Mouse (Mus musculus) heart, embryonic 11.5 days (tissue): Measurements from ENCODE around the gene Tmprss4. TPM values are rescaled to one million over a fixed set of nuclear protein-coding genes. Genes with fewer than 3 reads are reported as not detected.

Experiments used
- ATAC-seq: fragments of 200-750 bp; cut with Nextera tagmentation; replicated peaks from 2 replicates; pipeline ENCODE4 v1.8.0; 2017; ENCODE audit warnings: moderate library complexity; ENCODE audit not compliant: insufficient number of reproducible peaks, low FRiP score, low TSS enrichment
- H3K27ac ChIP-seq: fragments of 300-500 bp; sonication (generic); 2 replicates; pipeline ENCODE4 v1.5.1; 2014; ENCODE audit warnings: mild to moderate bottlenecking, low read depth, low read length
- H3K27me3 ChIP-seq: fragments of 300-500 bp; sonication (generic); 2 replicates; pipeline ENCODE4 v1.6.1; 2014; ENCODE audit warnings: mild to moderate bottlenecking, low read length, mixed read lengths; ENCODE audit not compliant: control insufficient read depth, insufficient read depth
- H3K36me3 ChIP-seq: fragments of 300-500 bp; sonication (generic); 2 replicates; pipeline ENCODE4 v1.6.1; 2014; ENCODE audit warnings: mild to moderate bottlenecking, low read length, moderate library complexity, mixed read lengths; ENCODE audit not compliant: control insufficient read depth, insufficient read depth
- H3K4me1 ChIP-seq: fragments of 300-500 bp; sonication (generic); 2 replicates; pipeline ENCODE4 v1.6.1; 2014; ENCODE audit warnings: low read length; ENCODE audit not compliant: control insufficient read depth, insufficient read depth
- H3K4me2 ChIP-seq: fragments of 300-500 bp; sonication (generic); 2 replicates; pipeline ENCODE4 v1.6.1; 2014; ENCODE audit warnings: mild to moderate bottlenecking, moderate library complexity
- H3K4me3 ChIP-seq: fragments of 300-500 bp; sonication (generic); 2 replicates; pipeline ENCODE4 v1.5.1; 2014; ENCODE audit warnings: low read depth, low read length
- H3K9ac ChIP-seq: fragments of 300-500 bp; sonication (generic); 2 replicates; pipeline ENCODE4 v1.6.1; 2014; ENCODE audit warnings: mild to moderate bottlenecking, low read depth, low read length, moderate library complexity
- H3K9me3 ChIP-seq: fragments of 300-500 bp; sonication (generic); replicated peaks from 2 replicates; pipeline ENCODE4 v1.6.1; 2016; ENCODE audit warnings: low read length; ENCODE audit not compliant: control insufficient read depth
- WGBS: fragments of 180-500 bp; shearing (Covaris S2); extraction: QIAGEN DNeasy Blood & Tissue Kit; methylation state at CpG from one replicate; pipeline ENCODE4 v1.1.7; 2014; ENCODE audit not compliant: insufficient replicate concordance; 5-methylcytosine and 5-hydroxymethylcytosine counted together
- polyA plus RNA-seq: library from polyadenylated mRNA; unstranded; fragments of >200 nt; fragmentation: Nextera tagmentation; extraction: Ambion mirVana; gene quantifications from 2 replicates; pipeline ENCODE4 v1.2.1, GENCODE M21; 2014

Gene Tmprss4
- 0.07 TPM in 1 of 2 replicates, not detected in the other for polyA plus RNA-seq

DNA sequence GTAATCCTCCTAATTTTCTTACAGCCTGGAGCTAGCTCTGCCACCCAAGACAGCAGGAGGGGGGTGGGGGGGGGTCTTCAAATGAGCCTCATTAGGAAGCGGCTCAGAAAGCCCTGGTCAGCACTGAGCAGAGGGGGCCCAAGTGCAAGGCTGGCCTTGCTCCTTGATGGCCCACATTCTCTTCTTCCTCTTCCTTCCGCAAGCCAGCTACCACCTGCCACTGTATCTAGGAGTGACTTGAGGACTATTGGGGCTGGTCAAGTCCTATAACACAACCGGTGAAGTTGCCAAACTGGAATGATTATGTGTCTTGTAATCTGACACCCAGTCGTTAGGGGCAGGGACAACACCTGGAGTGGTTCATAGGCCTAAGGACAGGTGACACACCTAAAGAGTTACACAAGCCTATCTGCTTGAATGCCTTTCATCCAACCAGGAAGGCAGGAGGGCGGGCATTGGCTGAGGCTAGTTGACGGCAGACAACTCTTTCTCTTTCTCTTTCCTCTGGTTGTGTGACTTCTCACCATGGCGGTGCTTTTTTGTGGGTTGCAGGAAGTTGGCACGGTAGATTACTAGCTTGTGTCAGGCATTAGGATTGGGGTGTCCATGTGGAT is at the start of gene Tmprss4:
Gene Tmprss4 (minus strand): TSS at position 296 of the 614 bp plus-strand sequence.
- H3K36me3 ChIP-seq = no peaks in the 10 kb centered on the region
- no peak for ATAC-seq
- no peak within 1 kb of the TSS for H3K4me3 ChIP-seq

GRCm38 (mm10) chr9:45252395-45252794 is 48.5 kb upstream of the Tmprss4 start:
- no peaks in the 10 kb centered on the region for H3K36me3 ChIP-seq
- no peaks in the 10 kb centered on the region for H3K27me3 ChIP-seq
- ATAC-seq = no peak
- H3K4me1 ChIP-seq = no peaks in the 10 kb centered on the region
- WGBS = 61% methylated on average over 6 of the region's 6 CpGs
- H3K27ac ChIP-seq = no peak overlapping the region
- no peaks in the 10 kb centered on the region for H3K9me3 ChIP-seq
- no peak overlapping the region for H3K9ac ChIP-seq
- no peak overlapping the region for H3K4me3 ChIP-seq
- H3K4me2 ChIP-seq = no peak overlapping the region

More for the DNA sequence above, at the start of gene Tmprss4:
- 65% methylated on average over 8 of the region's 8 CpGs for WGBS
- H3K4me1 ChIP-seq = no peaks in the 10 kb centered on the region
- H3K4me2 ChIP-seq = no peak within 1 kb of the TSS
- 0 out of 2 replicates have a peak, but pooled peaks cover 4% of the 10 kb centered on the region for H3K27me3 ChIP-seq
- H3K9me3 ChIP-seq = no peaks in the 10 kb centered on the region
- no peak within 1 kb of the TSS for H3K9ac ChIP-seq
- H3K27ac ChIP-seq = no peak within 1 kb of the TSS

GRCm38 (mm10) chr9:45251990-45252389 is 48.1 kb upstream of the Tmprss4 start:
- no peaks in the 10 kb centered on the region for H3K4me1 ChIP-seq

GRCm38 (mm10) chr9:45251281-45251680 is 47.4 kb upstream of the Tmprss4 start:
- H3K4me1 ChIP-seq = no peaks in the 10 kb centered on the region
- H3K4me2 ChIP-seq = no peak overlapping the region
- ATAC-seq = no peak
- no peaks in the 10 kb centered on the region for H3K9me3 ChIP-seq
- H3K27me3 ChIP-seq = no peaks in the 10 kb centered on the region
- no peak overlapping the region for H3K27ac ChIP-seq
- H3K4me3 ChIP-seq = no peak overlapping the region
- no peaks in the 10 kb centered on the region for H3K36me3 ChIP-seq
- 42% methylated on average over 3 of the region's 3 CpGs for WGBS
- no peak overlapping the region for H3K9ac ChIP-seq

More at GRCm38 (mm10) chr9:45251990-45252389, 48.1 kb upstream of the Tmprss4 start:
- Histone ChIP-seq H3K4me2 (no peak overlapping the region), H3K27ac (no peak overlapping the region), H3K9ac (no peak overlapping the region), H3K27me3 (no peaks in the 10 kb centered on the region), H3K36me3 (no peaks in the 10 kb centered on the region), H3K9me3 (no peaks in the 10 kb centered on the region), H3K4me3 (no peak overlapping the region)
- ATAC-seq = no peak
- WGBS = 69% methylated on average over 4 of the region's 4 CpGs

DNA sequence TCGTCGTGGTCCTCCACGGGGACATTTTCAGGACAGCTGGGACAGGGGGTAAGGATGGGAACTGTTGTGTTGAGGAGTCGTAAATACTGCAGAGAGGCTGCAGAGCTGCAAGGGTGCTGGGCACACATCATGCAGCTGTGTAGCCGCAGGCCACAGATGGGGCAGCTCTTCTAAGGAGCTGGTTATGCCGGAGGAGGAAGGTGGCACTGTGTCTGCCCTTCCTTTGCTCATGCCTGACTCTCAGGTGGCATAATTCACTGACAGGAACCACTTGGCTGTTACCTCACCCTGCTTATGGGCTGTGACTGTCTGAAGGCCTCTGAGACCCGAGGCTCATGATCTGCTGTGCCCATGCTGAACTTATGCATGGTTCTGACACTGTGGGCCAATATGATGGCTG is 46.4 kb upstream of the Tmprss4 start:
- Histone ChIP-seq H3K4me3 (no peak overlapping the region), H3K27me3 (no peaks in the 10 kb centered on the region), H3K27ac (no peak overlapping the region), H3K9ac (no peak overlapping the region), H3K36me3 (no peaks in the 10 kb centered on the region), H3K9me3 (no peaks in the 10 kb centered on the region), H3K4me2 (no peak overlapping the region), H3K4me1 (no peaks in the 10 kb centered on the region)
- no peak for ATAC-seq
- 81% methylated on average over 7 of the region's 7 CpGs for WGBS

GRCm38 (mm10) chr9:45247536-45247935 is 43.6 kb upstream of the Tmprss4 start:
- Histone ChIP-seq H3K4me2 (no peak overlapping the region), H3K9ac (no peak overlapping the region), H3K9me3 (no peaks in the 10 kb centered on the region), H3K4me1 (no peaks in the 10 kb centered on the region), H3K27ac (no peak overlapping the region), H3K4me3 (no peak overlapping the region), H3K36me3 (no peaks in the 10 kb centered on the region), H3K27me3 (no peaks in the 10 kb centered on the region)
- ATAC-seq = no peak
- 63% methylated on average over 2 of the region's 2 CpGs for WGBS

DNA sequence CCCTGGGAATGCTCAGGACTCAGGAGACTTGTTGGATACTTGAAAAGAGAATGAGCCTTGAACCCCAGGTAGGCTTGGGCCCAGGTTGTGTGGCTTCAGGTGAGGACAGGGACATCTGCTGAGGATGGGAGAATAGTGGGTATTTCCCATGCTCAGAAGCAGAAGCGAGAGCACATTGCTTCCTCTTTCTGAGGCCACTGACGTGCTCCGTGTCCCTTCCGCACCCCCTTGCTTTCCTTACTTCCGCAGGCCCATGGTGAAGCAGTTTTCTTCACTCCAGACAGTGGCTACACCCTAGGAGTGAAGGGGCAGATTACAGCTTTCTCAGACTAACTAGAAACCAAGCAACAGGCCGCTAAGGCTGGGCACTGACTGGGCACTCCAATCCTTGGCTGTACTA is 42.2 kb upstream of the Tmprss4 start:
- H3K4me2 ChIP-seq = no peak overlapping the region
- no peak overlapping the region for H3K27ac ChIP-seq
- no peak overlapping the region for H3K4me3 ChIP-seq
- H3K4me1 ChIP-seq = no peaks in the 10 kb centered on the region
- no peak for ATAC-seq
- no peaks in the 10 kb centered on the region for H3K27me3 ChIP-seq
- H3K36me3 ChIP-seq = no peaks in the 10 kb centered on the region
- 83% methylated on average over 6 of the region's 6 CpGs for WGBS
- no peaks in the 10 kb centered on the region for H3K9me3 ChIP-seq
- H3K9ac ChIP-seq = no peak overlapping the region

GRCm38 (mm10) chr9:45245432-45245831 is 41.5 kb upstream of the Tmprss4 start:
- H3K27me3 ChIP-seq = no peaks in the 10 kb centered on the region
- ATAC-seq = no peak

GRCm38 (mm10) chr9:45241397-45241796 is 37.5 kb upstream of the Tmprss4 start:
- no peaks in the 10 kb centered on the region for H3K27me3 ChIP-seq
- no peak overlapping the region for H3K27ac ChIP-seq
- no peaks in the 10 kb centered on the region for H3K9me3 ChIP-seq
- no peak overlapping the region for H3K4me2 ChIP-seq
- H3K4me1 ChIP-seq = no peaks in the 10 kb centered on the region
- H3K36me3 ChIP-seq = no peaks in the 10 kb centered on the region
- H3K4me3 ChIP-seq = no peak overlapping the region
- no peak overlapping the region for H3K9ac ChIP-seq
- no peak for ATAC-seq
- WGBS = 76% methylated on average over 5 of the region's 5 CpGs

More at GRCm38 (mm10) chr9:45245432-45245831, 41.5 kb upstream of the Tmprss4 start:
- no peaks in the 10 kb centered on the region for H3K36me3 ChIP-seq
- WGBS = 79% methylated on average over 1 of the region's 1 CpGs
- H3K27ac ChIP-seq = no peak overlapping the region
- no peak overlapping the region for H3K9ac ChIP-seq
- no peaks in the 10 kb centered on the region for H3K9me3 ChIP-seq
- no peaks in the 10 kb centered on the region for H3K4me1 ChIP-seq
- no peak overlapping the region for H3K4me3 ChIP-seq
- H3K4me2 ChIP-seq = no peak overlapping the region
